Mouse (Mus musculus) layer of hippocampus, postnatal 10 days (tissue): ENCODE results near the gene Rab27a. TPM values are rescaled to one million over a fixed set of nuclear protein-coding genes. Genes with fewer than 3 reads are reported as not detected.
"Not testable (repeated sequence)": the region's sequence is repeated elsewhere in the genome, so short reads cannot be mapped to it uniquely, and the experiment has no call there.

Source experiments
- DNase-seq, 2 experiments: peaks; one replicate each; pipeline ENCODE4 v3.0.0; 2021; ENCODE audit warnings: low spot score in 2 of 2
- total RNA-seq, 2 experiments: library from RNA; stranded (reverse); gene quantifications; 2 replicates each; pipeline ENCODE4 v1.2.3; 2021

Rab27a gene
- total RNA-seq, 2 experiments from 2014 or later, result 7.1 to 8.7 TPM

GRCm38 (mm10) chr9:73045711-73046110, 1.1 kb downstream of the Rab27a start:
- DNase-seq, result no peak

- DNase-seq, result no peak
Measured at GRCm38 (mm10) chr9:73047906-73048305, 3.3 kb downstream of the Rab27a start.

- DNase-seq, result no peak
Measured at GRCm38 (mm10) chr9:73048927-73049326, 4.3 kb downstream of the Rab27a start.

GRCm38 (mm10) chr9:73049833-73050232, 5.2 kb downstream of the Rab27a start:
- no peak for DNase-seq

GRCm38 (mm10) chr9:73050606-73051005, 6.0 kb downstream of the Rab27a start:
- peak in 1 of 2 experiments; percentile 32 for DNase-seq

GRCm38 (mm10) chr9:73055441-73055911, 10.8 kb downstream of the Rab27a start:
- no peak for DNase-seq

- DNase-seq, result no peak
Measured at GRCm38 (mm10) chr9:73059224-73059623, 14.6 kb downstream of the Rab27a start.

GRCm38 (mm10) chr9:73063621-73064290, 19.1 kb downstream of the Rab27a start:
- DNase-seq, result peak in 1 of 2 experiments; percentile 24

GRCm38 (mm10) chr9:73067086-73067485, 22.4 kb downstream of the Rab27a start:
- DNase-seq, result no peak

GRCm38 (mm10) chr9:73068230-73068679, 23.6 kb downstream of the Rab27a start:
- no peak for DNase-seq

GRCm38 (mm10) chr9:73068688-73069087, 24.0 kb downstream of the Rab27a start:
- DNase-seq, result no peak

GRCm38 (mm10) chr9:73070971-73071659, 26.5 kb downstream of the Rab27a start:
- no peak for DNase-seq

GRCm38 (mm10) chr9:73072426-73072825, 27.8 kb downstream of the Rab27a start:
- DNase-seq, result no peak

GRCm38 (mm10) chr9:73073169-73073568, 28.5 kb downstream of the Rab27a start:
- no peak for DNase-seq

GRCm38 (mm10) chr9:73079349-73079748, 34.7 kb downstream of the Rab27a start:
- DNase-seq, result not testable (repeated sequence)

GRCm38 (mm10) chr9:73079801-73080325, 35.2 kb downstream of the Rab27a start:
- DNase-seq, result no peak

- DNase-seq, result no peak
Measured at GRCm38 (mm10) chr9:73082291-73083000, 37.8 kb downstream of the Rab27a start.

- DNase-seq, result no peak
Measured at GRCm38 (mm10) chr9:73083956-73084355, 39.3 kb downstream of the Rab27a start.

- no peak for DNase-seq
Measured at GRCm38 (mm10) chr9:73085845-73086244, 41.2 kb downstream of the Rab27a start.

- no peak for DNase-seq
Measured at GRCm38 (mm10) chr9:73087121-73087520, 42.5 kb downstream of the Rab27a start.

- DNase-seq, result no peak
Measured at GRCm38 (mm10) chr9:73087581-73087980, 42.9 kb downstream of the Rab27a start.
